Mouse (Mus musculus) induced T-regulatory cell, adult 2 months (primary cell): ENCODE results near the gene Xbp1.
"Not testable (repeated sequence)": the region's sequence is repeated elsewhere in the genome, so short reads cannot be mapped to it uniquely, and the experiment has no call there.

ENCODE experiments used
- DNase-seq: peaks from one replicate; pipeline ENCODE4 v3.0.0-alpha.2; 2012; ENCODE audit warnings: low read depth

The Xbp1 gene

GRCm38 (mm10) chr11:5502351-5503051 lies 18.0 kb upstream of the Xbp1 start:
- DNase-seq, result no peak

- peak; percentile 81 for DNase-seq
Measured at GRCm38 (mm10) chr11:5505856-5506575, 14.4 kb upstream of the Xbp1 start.

GRCm38 (mm10) chr11:5509215-5510098 lies 11.0 kb upstream of the Xbp1 start:
- DNase-seq, result peak; percentile 55

- no peak for DNase-seq
Measured at GRCm38 (mm10) chr11:5510099-5510391, 10.4 kb upstream of the Xbp1 start.

- DNase-seq, result not testable (repeated sequence)
Measured at GRCm38 (mm10) chr11:5510686-5511085, 9.8 kb upstream of the Xbp1 start.

- no peak for DNase-seq
Measured at GRCm38 (mm10) chr11:5512099-5512725, 8.2 kb upstream of the Xbp1 start.

- DNase-seq, result no peak
Measured at GRCm38 (mm10) chr11:5512961-5513360, 7.5 kb upstream of the Xbp1 start.

- DNase-seq, result no peak
Measured at GRCm38 (mm10) chr11:5514091-5514490, 6.4 kb upstream of the Xbp1 start.

GRCm38 (mm10) chr11:5515196-5515595 lies 5.3 kb upstream of the Xbp1 start:
- no peak for DNase-seq

- no peak for DNase-seq
Measured at GRCm38 (mm10) chr11:5515655-5516054, 4.8 kb upstream of the Xbp1 start.

- no peak for DNase-seq
Measured at GRCm38 (mm10) chr11:5516151-5516550, 4.3 kb upstream of the Xbp1 start.

- DNase-seq, result no peak
Measured at GRCm38 (mm10) chr11:5516617-5517016, 3.8 kb upstream of the Xbp1 start.

GRCm38 (mm10) chr11:5517346-5517745 lies 3.1 kb upstream of the Xbp1 start:
- DNase-seq, result no peak

- DNase-seq, result no peak
Measured at GRCm38 (mm10) chr11:5519681-5520080, 778 bp upstream of the Xbp1 start.

- DNase-seq, result no peak
Measured at GRCm38 (mm10) chr11:5521266-5521515, 732 bp downstream of the Xbp1 start.

- peak; percentile 85 for DNase-seq
Measured at GRCm38 (mm10) chr11:5521516-5522291, 1.2 kb downstream of the Xbp1 start.

- no peak for DNase-seq
Measured at GRCm38 (mm10) chr11:5522798-5523415, 2.4 kb downstream of the Xbp1 start.

GRCm38 (mm10) chr11:5525418-5525817 lies 5.0 kb downstream of the Xbp1 start:
- no peak for DNase-seq

- DNase-seq, result no peak
Measured at GRCm38 (mm10) chr11:5526573-5527439, 6.3 kb downstream of the Xbp1 start.

GRCm38 (mm10) chr11:5527865-5528523 lies 7.5 kb downstream of the Xbp1 start:
- DNase-seq, result no peak
